Mouse (Mus musculus): ENCODE results near the gene Dyrk2.

- no peak for TF ChIP-seq EP300 (IDR thresholded peaks at IDR 0.05; ENCODE audit: low read depth)
- no peak for TF ChIP-seq CTCF (IDR thresholded peaks at IDR 0.05; ENCODE audit: low read depth)
These were observed 10.8 kb upstream of the Dyrk2 start for GRCm38 (mm10) chr10:118880776-118881175.

All from liver, postnatal 0 days (tissue).